Mouse (Mus musculus) midbrain, embryonic 10.5 days (tissue): ENCODE data around the gene Plaur. TPM values are rescaled to one million over a fixed set of nuclear protein-coding genes. Genes with fewer than 3 reads are reported as not detected.

Source experiments
- polyA plus RNA-seq: library from polyadenylated mRNA; unstranded; fragments of >200 nt; fragmentation: Nextera tagmentation; extraction: Ambion mirVana; gene quantifications from 2 replicates; pipeline ENCODE4 v1.2.1, GENCODE M21; 2016

Gene Plaur
- polyA plus RNA-seq, 1 experiment from 2014 or later = 1.0 TPM

Other genes starting within 250 kb of the Plaur start
- 5.1 and 5.7 TPM in 2 replicates for gene Zfp109, start 224.9 kb upstream of the Plaur start, polyA plus RNA-seq
- gene Zfp108, start 207.7 kb upstream of the Plaur start, polyA plus RNA-seq = 2.1 and 2.7 TPM in 2 replicates
- 6.2 and 7.4 TPM in 2 replicates for gene Zfp93, start 192.1 kb upstream of the Plaur start, polyA plus RNA-seq
- gene Zfp61, start 161.3 kb upstream of the Plaur start, polyA plus RNA-seq = 36.7 and 41.4 TPM in 2 replicates
- gene Zfp94, start 145.8 kb upstream of the Plaur start, polyA plus RNA-seq = 13.7 and 15.5 TPM in 2 replicates
- gene Tescl, start 128.5 kb upstream of the Plaur start, polyA plus RNA-seq = 0.14 and 0.26 TPM in 2 replicates
- gene Lypd5, start 113.3 kb upstream of the Plaur start, polyA plus RNA-seq = not detected in 2 replicates
- 3.3 and 4.0 TPM in 2 replicates for gene Kcnn4, start 92.2 kb upstream of the Plaur start, polyA plus RNA-seq
- gene Smg9, start 62.9 kb upstream of the Plaur start, polyA plus RNA-seq = 29.0 and 34.1 TPM in 2 replicates
- not detected in 2 replicates for gene Irgc1, start 10.2 kb upstream of the Plaur start, polyA plus RNA-seq
- gene Cadm4, start 19.5 kb downstream of the Plaur start, polyA plus RNA-seq = 10.0 and 18.3 TPM in 2 replicates
- gene Zfp428, start 44.5 kb downstream of the Plaur start, polyA plus RNA-seq = 116 and 127 TPM in 2 replicates
- gene AC161166.1, start 50.0 kb downstream of the Plaur start, polyA plus RNA-seq = 0.64 and 0.99 TPM in 2 replicates
- gene Irgq, start 68.2 kb downstream of the Plaur start, polyA plus RNA-seq = 8.4 and 12.5 TPM in 2 replicates
- 0.14 TPM in 1 of 2 replicates, not detected in the other for gene Pinlyp, start 83.6 kb downstream of the Plaur start, polyA plus RNA-seq
- 149 and 160 TPM in 2 replicates for gene Xrcc1, start 83.8 kb downstream of the Plaur start, polyA plus RNA-seq
- 22.8 and 24.1 TPM in 2 replicates for gene Ethe1, start 125.1 kb downstream of the Plaur start, polyA plus RNA-seq
- 1.4 and 2.1 TPM in 2 replicates for gene Zfp575, start 125.2 kb downstream of the Plaur start, polyA plus RNA-seq
- gene Phldb3, start 148.3 kb downstream of the Plaur start, polyA plus RNA-seq = 0.05 TPM in 1 of 2 replicates, not detected in the other
- 0.32 and 0.36 TPM in 2 replicates for gene Lypd3, start 174.1 kb downstream of the Plaur start, polyA plus RNA-seq
- gene Tex101, start 214.2 kb downstream of the Plaur start, polyA plus RNA-seq = not detected in 2 replicates
- not detected in 2 replicates for gene BC049730, start 246.8 kb downstream of the Plaur start, polyA plus RNA-seq